Mouse (Mus musculus): Measurements from ENCODE around the gene Trpt1.
A peak's percentile ranks its signal among the peaks of the same experiment; 100 is the strongest.

Gene Trpt1

GRCm38 (mm10) chr19:6971644-6972043 lies 24.3 kb upstream of the Trpt1 start:
- Histone ChIP-seq H3K36me3 (ENCODE audit: insufficient read depth, low read length) (peaks cover 21% of the 10 kb centered on the region), H3K4me1 (replicated peaks; ENCODE audit: low read depth, low read length) (peaks cover 81% of the 10 kb centered on the region), H3K4me3 (replicated peaks; ENCODE audit: low read length) (peak overlapping the region; percentile 90), H3K9me3 (ENCODE audit: low read length) (no peaks in the 10 kb centered on the region), H3K27me3 (ENCODE audit: insufficient read depth, low read length) (no peaks in the 10 kb centered on the region)
- TF ChIP-seq POU5F1 (IDR thresholded peaks at IDR 0.05; ENCODE audit: borderline replicate concordance, low read length) (no peak), CTCF (conservative IDR thresholded peaks at IDR 0.05; ENCODE audit: low read length) (no peak), NANOG (IDR thresholded peaks at IDR 0.05; ENCODE audit: borderline replicate concordance, low read length) (no peak)

GRCm38 (mm10) chr19:6972247-6972917 lies 23.5 kb upstream of the Trpt1 start:
- Histone ChIP-seq H3K9me3 (ENCODE audit: low read length) (no peaks in the 10 kb centered on the region), H3K4me1 (replicated peaks; ENCODE audit: low read depth, low read length) (peaks cover 81% of the 10 kb centered on the region), H3K36me3 (ENCODE audit: insufficient read depth, low read length) (peaks cover 22% of the 10 kb centered on the region), H3K27me3 (ENCODE audit: insufficient read depth, low read length) (no peaks in the 10 kb centered on the region), H3K4me3 (replicated peaks; ENCODE audit: low read length) (peak overlapping the region; percentile 90; the same call in 1 of the 2 replicates)
- TF ChIP-seq NANOG (IDR thresholded peaks at IDR 0.05; ENCODE audit: borderline replicate concordance, low read length) (no peak), CTCF (conservative IDR thresholded peaks at IDR 0.05; ENCODE audit: low read length) (no peak), POU5F1 (IDR thresholded peaks at IDR 0.05; ENCODE audit: borderline replicate concordance, low read length) (no peak)

GRCm38 (mm10) chr19:6973581-6974190 lies 22.2 kb upstream of the Trpt1 start:
- no peaks in the 10 kb centered on the region for H3K9me3 ChIP-seq (ENCODE audit: low read length)
- peaks cover 29% of the 10 kb centered on the region for H3K36me3 ChIP-seq (ENCODE audit: insufficient read depth, low read length)
- peaks cover 81% of the 10 kb centered on the region for H3K4me1 ChIP-seq (replicated peaks; ENCODE audit: low read depth, low read length)
- H3K4me3 ChIP-seq (replicated peaks; ENCODE audit: low read length): peak overlapping the region; percentile 98
- H3K27me3 ChIP-seq (ENCODE audit: insufficient read depth, low read length): no peaks in the 10 kb centered on the region
- TF ChIP-seq CTCF (conservative IDR thresholded peaks at IDR 0.05; ENCODE audit: low read length): no peak
- no peak for TF ChIP-seq NANOG (IDR thresholded peaks at IDR 0.05; ENCODE audit: borderline replicate concordance, low read length)
- no peak for TF ChIP-seq POU5F1 (IDR thresholded peaks at IDR 0.05; ENCODE audit: borderline replicate concordance, low read length)

GRCm38 (mm10) chr19:6974211-6975205 lies 21.4 kb upstream of the Trpt1 start, which contains the start of gene Ppp1r14b:
TSS of gene Ppp1r14b (plus strand) at chr19:6974968.
- TF ChIP-seq POU5F1 (IDR thresholded peaks at IDR 0.05; ENCODE audit: borderline replicate concordance, low read length): no peak
- TF ChIP-seq CTCF (conservative IDR thresholded peaks at IDR 0.05; ENCODE audit: low read length): no peak
- TF ChIP-seq NANOG (IDR thresholded peaks at IDR 0.05; ENCODE audit: borderline replicate concordance, low read length): no peak
- H3K4me3 ChIP-seq (replicated peaks; ENCODE audit: low read length): peak within 1 kb of the TSS; percentile 98
- no peaks in the 10 kb centered on the region for H3K9me3 ChIP-seq (ENCODE audit: low read length)
- peaks cover 32% of the 10 kb centered on the region for H3K36me3 ChIP-seq (ENCODE audit: insufficient read depth, low read length)
- H3K4me1 ChIP-seq (replicated peaks; ENCODE audit: low read depth, low read length): peaks cover 81% of the 10 kb centered on the region
- no peaks in the 10 kb centered on the region for H3K27me3 ChIP-seq (ENCODE audit: insufficient read depth, low read length)

GRCm38 (mm10) chr19:6975537-6976521 lies 20.1 kb upstream of the Trpt1 start, which contains the start of gene Plcb3:
TSS of gene Plcb3 (minus strand) at chr19:6976470.
- peak within 1 kb of the TSS; percentile 98 for H3K4me3 ChIP-seq (replicated peaks; ENCODE audit: low read length)
- TF ChIP-seq CTCF (conservative IDR thresholded peaks at IDR 0.05; ENCODE audit: low read length) (no peak), POU5F1 (IDR thresholded peaks at IDR 0.05; ENCODE audit: borderline replicate concordance, low read length) (no peak)

GRCm38 (mm10) chr19:6977759-6978638 lies 17.9 kb upstream of the Trpt1 start:
- no peaks in the 10 kb centered on the region for H3K27me3 ChIP-seq (ENCODE audit: insufficient read depth, low read length)
- H3K36me3 ChIP-seq (ENCODE audit: insufficient read depth, low read length): peaks cover 49% of the 10 kb centered on the region
- no peaks in the 10 kb centered on the region for H3K9me3 ChIP-seq (ENCODE audit: low read length)
- TF ChIP-seq CTCF (conservative IDR thresholded peaks at IDR 0.05; ENCODE audit: low read length): no peak
- TF ChIP-seq POU5F1 (IDR thresholded peaks at IDR 0.05; ENCODE audit: borderline replicate concordance, low read length): no peak
- H3K4me3 ChIP-seq (replicated peaks; ENCODE audit: low read length): peak overlapping the region; percentile 98
- H3K4me1 ChIP-seq (replicated peaks; ENCODE audit: low read depth, low read length): peaks cover 67% of the 10 kb centered on the region

More at GRCm38 (mm10) chr19:6975537-6976521, 20.1 kb upstream of the Trpt1 start, which contains the start of gene Plcb3:
- H3K27me3 ChIP-seq (ENCODE audit: insufficient read depth, low read length): no peaks in the 10 kb centered on the region
- peaks cover 72% of the 10 kb centered on the region for H3K4me1 ChIP-seq (replicated peaks; ENCODE audit: low read depth, low read length)
- H3K9me3 ChIP-seq (ENCODE audit: low read length): no peaks in the 10 kb centered on the region
- H3K36me3 ChIP-seq (ENCODE audit: insufficient read depth, low read length): peaks cover 32% of the 10 kb centered on the region

- TF ChIP-seq POU5F1 (IDR thresholded peaks at IDR 0.05; ENCODE audit: borderline replicate concordance, low read length): no peak
- TF ChIP-seq NANOG (IDR thresholded peaks at IDR 0.05; ENCODE audit: borderline replicate concordance, low read length): no peak
- no peak for TF ChIP-seq CTCF (conservative IDR thresholded peaks at IDR 0.05; ENCODE audit: low read length)
- no peaks in the 10 kb centered on the region for H3K9me3 ChIP-seq (ENCODE audit: low read length)
- H3K27me3 ChIP-seq (ENCODE audit: insufficient read depth, low read length): no peaks in the 10 kb centered on the region
- H3K36me3 ChIP-seq (ENCODE audit: insufficient read depth, low read length): peaks cover 54% of the 10 kb centered on the region
- peak overlapping the region; percentile 91 for H3K4me3 ChIP-seq (replicated peaks; ENCODE audit: low read length)
- peaks cover 64% of the 10 kb centered on the region for H3K4me1 ChIP-seq (replicated peaks; ENCODE audit: low read depth, low read length)
These were observed 17.3 kb upstream of the Trpt1 start for GRCm38 (mm10) chr19:6978639-6978974.

Data from E14TG2a.4 (cell line).